Mouse (Mus musculus) erythroblast, embryonic 14.5 days (primary cell): ENCODE measurements around the gene AY074887. TPM values are rescaled to one million over a fixed set of nuclear protein-coding genes. Genes with fewer than 3 reads are reported as not detected.

ENCODE experiments used
- H3K27me3 ChIP-seq: 2 replicates; pipeline ENCODE4 v1.6.1; 2012; ENCODE audit warnings: inconsistent platforms; ENCODE audit not compliant: control insufficient read depth
- H3K36me3 ChIP-seq: 2 replicates; pipeline ENCODE4 v1.6.1; 2012; ENCODE audit warnings: mild to moderate bottlenecking, inconsistent platforms; ENCODE audit not compliant: control insufficient read depth
- H3K4me1 ChIP-seq: 2 replicates; pipeline ENCODE4 v1.6.1; 2012; ENCODE audit warnings: inconsistent platforms; ENCODE audit not compliant: control insufficient read depth
- H3K4me3 ChIP-seq: replicated peaks from 2 replicates; pipeline ENCODE3; 2012; ENCODE audit warnings: moderate library complexity, mild to moderate bottlenecking, inconsistent platforms
- H3K9me3 ChIP-seq: 2 replicates; pipeline ENCODE4 v1.6.1; 2012; ENCODE audit warnings: low read length, inconsistent platforms, mixed read lengths; ENCODE audit not compliant: control insufficient read depth
- GATA1 ChIP-seq: IDR thresholded peaks from 2 replicates; pipeline ENCODE4 v1.6.1; 2012; ENCODE audit warnings: low read length, inconsistent platforms, mixed read lengths
- TAL1 ChIP-seq: IDR thresholded peaks from 3 replicates; pipeline ENCODE4 v1.6.1; 2012; ENCODE audit warnings: low read length, inconsistent platforms, mixed read lengths
- polyA plus RNA-seq: library from polyadenylated mRNA; stranded (reverse); fragments of >175 nt; gene quantifications from 2 replicates; pipeline ENCODE4 v1.2.3, GENCODE M21; 2012

The AY074887 gene
- polyA plus RNA-seq, 1 experiment: not detected

GRCm38 (mm10) chr9:54918781-54919180 is 32.0 kb downstream of the AY074887 start:
- no peak for TF ChIP-seq GATA1
- TF ChIP-seq TAL1: no peak
- Histone ChIP-seq H3K9me3 (peaks cover 5% of the 10 kb centered on the region), H3K4me1 (peaks cover 6% of the 10 kb centered on the region), H3K36me3 (no peaks in the 10 kb centered on the region; the same call in 1 of the 2 replicates), H3K4me3 (no peak overlapping the region), H3K27me3 (peaks cover 19% of the 10 kb centered on the region)

GRCm38 (mm10) chr9:54918191-54918590 is 32.6 kb downstream of the AY074887 start:
- H3K9me3 ChIP-seq: peaks cover 5% of the 10 kb centered on the region
- no peak for TF ChIP-seq TAL1
- no peak for TF ChIP-seq GATA1
- H3K27me3 ChIP-seq: peaks cover 19% of the 10 kb centered on the region
- peaks cover 6% of the 10 kb centered on the region for H3K4me1 ChIP-seq
- H3K36me3 ChIP-seq: no peaks in the 10 kb centered on the region; the same call in 1 of the 2 replicates
- no peak overlapping the region for H3K4me3 ChIP-seq

- TF ChIP-seq TAL1 (no peak), GATA1 (no peak)
- H3K9me3 ChIP-seq: peaks cover 5% of the 10 kb centered on the region
- peak within 1 kb of the TSS; percentile 57 for H3K4me3 ChIP-seq
- no peaks in the 10 kb centered on the region for H3K36me3 ChIP-seq
- peaks cover 6% of the 10 kb centered on the region for H3K4me1 ChIP-seq
- H3K27me3 ChIP-seq: peaks cover 19% of the 10 kb centered on the region
These were observed 33.7 kb downstream of the AY074887 start, which contains the start of gene Hykk for GRCm38 (mm10) chr9:54917010-54917677. Gene Hykk, plus strand, starts transcription at chr9:54917283.

DNA sequence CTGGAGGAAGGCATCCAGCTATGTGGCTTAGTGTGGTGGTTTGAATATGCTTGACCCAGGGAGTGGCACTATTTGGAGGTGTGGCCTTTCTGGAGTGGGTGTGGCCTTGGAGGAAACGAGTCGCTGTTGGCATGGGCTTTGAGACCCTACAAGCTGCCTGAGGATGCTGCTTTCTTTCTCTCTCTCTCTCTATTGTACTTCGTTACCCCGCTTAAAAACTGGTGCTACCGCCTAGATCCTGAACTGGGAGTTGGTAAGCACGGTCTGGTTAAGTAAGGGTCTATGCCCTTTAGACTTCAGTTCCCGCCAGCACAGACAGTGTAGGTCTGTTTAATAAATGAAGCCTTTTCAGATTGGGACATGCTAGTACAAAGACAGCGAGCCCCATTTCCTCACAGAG is 34.4 kb downstream of the AY074887 start:
- no peak for TF ChIP-seq GATA1
- no peak for TF ChIP-seq TAL1
- Histone ChIP-seq H3K9me3 (peaks cover 5% of the 10 kb centered on the region), H3K4me3 (no peak overlapping the region), H3K27me3 (peaks cover 19% of the 10 kb centered on the region), H3K36me3 (peaks cover 5% of the 10 kb centered on the region), H3K4me1 (peaks cover 6% of the 10 kb centered on the region)

GRCm38 (mm10) chr9:54915576-54915975 is 35.2 kb downstream of the AY074887 start:
- Histone ChIP-seq H3K36me3 (peaks cover 9% of the 10 kb centered on the region), H3K27me3 (peaks cover 19% of the 10 kb centered on the region), H3K4me3 (no peak overlapping the region), H3K9me3 (peaks cover 5% of the 10 kb centered on the region), H3K4me1 (peaks cover 6% of the 10 kb centered on the region)
- TF ChIP-seq TAL1 (no peak), GATA1 (no peak)

DNA sequence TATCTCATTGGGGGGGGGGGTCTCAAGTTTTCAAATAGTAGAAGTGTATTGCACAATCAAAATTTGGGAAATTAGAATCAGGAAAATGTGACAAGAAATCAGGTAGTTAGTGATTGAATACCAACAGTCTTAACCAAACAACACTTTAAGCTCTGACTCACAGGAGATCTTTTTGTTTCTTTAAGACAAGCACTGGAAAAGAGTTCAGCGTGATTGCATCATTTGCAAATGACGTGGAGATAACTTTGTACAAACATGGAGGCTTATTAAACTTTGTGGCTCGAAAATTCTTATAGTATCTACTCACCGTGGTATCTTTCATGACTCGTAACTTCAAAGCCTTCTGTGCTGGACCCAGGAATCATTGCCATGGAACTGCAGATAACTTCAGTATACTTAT is 41.4 kb downstream of the AY074887 start:
- no peak overlapping the region for H3K4me3 ChIP-seq
- H3K36me3 ChIP-seq: peaks cover 58% of the 10 kb centered on the region
- H3K9me3 ChIP-seq: no peaks in the 10 kb centered on the region
- H3K27me3 ChIP-seq: no peaks in the 10 kb centered on the region
- no peak for TF ChIP-seq TAL1
- TF ChIP-seq GATA1: no peak
- no peaks in the 10 kb centered on the region for H3K4me1 ChIP-seq

Other genes with a start within 250 kb of the AY074887 start
- gene Wdr61, start 216.5 kb downstream of the AY074887 start, polyA plus RNA-seq: 1.2 and 2.7 TPM in 2 replicates
- not detected in 2 replicates for gene Crabp1, start 186.2 kb downstream of the AY074887 start, polyA plus RNA-seq
- 0.06 and 0.08 TPM in 2 replicates for gene Ireb2, start 87.2 kb downstream of the AY074887 start, polyA plus RNA-seq
- gene Hykk, start 33.7 kb downstream of the AY074887 start, polyA plus RNA-seq: 0.01 TPM in 1 of 2 replicates, not detected in the other
- gene Psma4, start 208 bp downstream of the AY074887 start, polyA plus RNA-seq: 0.87 and 1.2 TPM in 2 replicates
- gene Chrna5, start 29.9 kb upstream of the AY074887 start, polyA plus RNA-seq: not detected in 2 replicates
- gene Chrna3, start 75.6 kb upstream of the AY074887 start, polyA plus RNA-seq: not detected in 2 replicates
- gene Chrnb4, start 97.8 kb upstream of the AY074887 start, polyA plus RNA-seq: not detected in 2 replicates
- gene Ube2q2, start 197.9 kb upstream of the AY074887 start, polyA plus RNA-seq: 0.69 and 1.1 TPM in 2 replicates